Mouse (Mus musculus) thymus, adult 2 months (tissue): ENCODE measurements around the gene Klhl41.

Experiments used
- CTCF ChIP-seq: fragments of 200-500 bp; IDR thresholded peaks from 2 replicates; pipeline ENCODE4 v1.5.1; 2012; ENCODE audit warnings: mild to moderate bottlenecking, control low read depth, low read length, moderate library complexity, borderline replicate concordance; ENCODE audit not compliant: control insufficient read depth, poor library complexity, insufficient read depth; ENCODE audit errors: extremely low read depth
- POLR2A ChIP-seq: fragments of 200-500 bp; IDR thresholded peaks from 2 replicates; pipeline ENCODE4 v1.6.1; 2012; ENCODE audit warnings: mild to moderate bottlenecking, low read length, control low read depth, moderate library complexity; ENCODE audit not compliant: control insufficient read depth, poor library complexity, insufficient read depth; ENCODE audit errors: extremely low read depth

GRCm38 (mm10) chr2:69663827-69664476 lies 6.0 kb upstream of the Klhl41 start:
- TF ChIP-seq CTCF (no peak), POLR2A (no peak)
